Mouse (Mus musculus): ENCODE measurements around the gene Lars2.

DNA sequence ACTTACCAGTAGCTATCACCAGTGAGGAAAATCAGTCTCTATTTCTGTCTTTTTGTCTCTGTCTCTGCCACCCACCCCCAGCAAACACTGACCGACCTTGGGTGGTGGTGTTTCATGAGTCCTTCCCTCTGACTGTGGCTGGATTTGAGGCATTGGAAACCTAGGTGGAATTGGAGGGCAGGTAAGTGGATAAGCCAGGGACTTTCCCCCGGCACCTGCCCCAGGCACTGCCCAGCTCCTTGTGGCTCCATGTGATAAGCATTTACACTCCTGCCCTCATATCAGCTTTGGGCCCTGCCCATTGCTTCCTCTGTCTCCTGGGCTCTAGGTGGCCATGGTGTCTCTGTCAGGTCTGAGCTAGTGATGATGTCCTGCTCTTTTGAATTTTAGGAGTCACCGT, 19.6 kb downstream of the Lars2 start:
- no peak for TF ChIP-seq CTCF (IDR thresholded peaks at IDR 0.05; ENCODE audit: insufficient read depth, low read depth, low read length)
- no peak for TF ChIP-seq POLR2A (IDR thresholded peaks at IDR 0.05; ENCODE audit: insufficient read depth, low read depth, low read length)

All from olfactory bulb, adult 2 months (tissue).